In the genomic region with DNA sequence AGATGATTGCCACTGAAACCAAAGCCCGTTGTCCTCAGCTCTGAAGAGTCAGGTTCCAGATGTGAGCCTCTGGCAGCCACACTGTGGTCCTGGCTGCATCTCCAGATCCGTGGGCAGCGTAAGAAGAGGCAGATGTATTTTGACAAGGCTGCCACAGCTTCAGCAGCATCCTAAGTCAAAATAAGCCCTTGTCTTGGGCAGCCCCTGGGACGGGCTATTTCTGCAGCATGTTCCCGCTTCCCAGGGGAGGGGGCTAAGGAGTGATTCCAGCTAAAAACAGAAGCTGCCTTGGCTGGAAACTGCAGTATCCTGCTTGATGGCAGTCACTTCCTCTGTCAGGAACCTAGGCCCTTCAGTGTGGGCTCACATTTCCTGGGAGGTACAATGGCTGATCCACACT, we compare ENCODE assay signal across 20 mouse cellular contexts. TPM values are rescaled to one million over a fixed set of nuclear protein-coding genes. Genes with fewer than 3 reads are reported as not detected.
DNase-seq lines count a peak whose midpoint lies in the region; ATAC-seq lines count a peak whose summit lies in the region.
"Had no signal": no experiment of that assay in that cellular context is flagged by ENCODE, and none has a peak within 500 bp of the region (broad histone marks: within the 10 kb centered on the region; RNA-seq: fewer than 3 reads in every experiment).

No protein-coding gene starts in this region.

- peak overlapping the region; percentile 17 for H3K4me3 ChIP-seq in megakaryocyte, embryonic 14.5 days (replicated peaks)
- H3K4me3 ChIP-seq: embryonic facial prominence, embryonic 12.5 days; forebrain, embryonic 12.5 days; gastrocnemius, adult 2 months; heart, embryonic 12.5 days; hindbrain, embryonic 10.5 days had no signal

- H3K4me1 ChIP-seq in megakaryocyte, embryonic 14.5 days, result peaks cover 32% of the 10 kb centered on the region

- peaks cover 18% of the 10 kb centered on the region for H3K9me3 ChIP-seq in megakaryocyte, embryonic 14.5 days
- H3K9me3 ChIP-seq: embryonic facial prominence, embryonic 12.5 days; heart, embryonic 12.5 days had no signal

- peak; percentile 41; the same call in 1 of the 2 replicates for ATAC-seq in frontal cortex, adult (ENCODE audit: low TSS enrichment)
- no peak for ATAC-seq in megakaryocyte, adult 5-6 weeks (ENCODE audit: poor library complexity, severe bottlenecking)
- ATAC-seq: activated CD4-positive, CD25-positive, alpha-beta regulatory T cell, adult 4 months; forebrain, embryonic 16.5 days; Patski had no signal

- H3K27me3 ChIP-seq in megakaryocyte, embryonic 14.5 days (replicated peaks), result peaks cover 12% of the 10 kb centered on the region
- H3K27me3 ChIP-seq: embryonic facial prominence, embryonic 12.5 days; forebrain, embryonic 12.5 days; heart, embryonic 12.5 days; Patski had no signal

- no peaks in the 10 kb centered on the region for H3K36me3 ChIP-seq in megakaryocyte, embryonic 14.5 days (replicated peaks; ENCODE audit: low read length)
- H3K36me3 ChIP-seq: embryonic facial prominence, embryonic 12.5 days; forebrain, embryonic 12.5 days; heart, embryonic 12.5 days; hindbrain, embryonic 10.5 days had no signal

- DNase-seq in frontal cortex, postnatal 25 days (ENCODE audit: low spot score in 2 of 2), result no peak
- DNase-seq in right cerebral cortex, postnatal 10 days (ENCODE audit: low spot score in 2 of 2), result peak; percentile 63 to 78
- no peak for DNase-seq in right cerebral cortex, postnatal 25 days
- DNase-seq: adrenal gland, postnatal 14 days; cerebellum, adult 18-20 months; cerebellum, postnatal 10 days; embryo, embryonic 11 days; gastrocnemius, adult 2 months; gastrocnemius, postnatal 25 days had no signal

RNA-seq across cellular contexts. Expression of gene Cplx2, which starts 23.1 kb away (rescaled TPM):
- polyA plus RNA-seq in megakaryocyte, embryonic 14.5 days (2012; ENCODE audit: insufficient read depth, low replicate concordance), result 7.9 and 13.0 TPM in 2 replicates
- 0.05 TPM in 1 of 2 replicates, not detected in the other for total RNA-seq in megakaryocyte, adult 5-6 weeks (2015)
- total RNA-seq in megakaryocyte, adult 5-6 weeks (2017), result 0.04 TPM in 1 of 2 replicates, not detected in the other
- total RNA-seq: granulocyte monocyte progenitor cell, adult 5-6 weeks had no signal
- polyA plus RNA-seq: activated CD4-positive, CD25-positive, alpha-beta regulatory T cell, adult 4 months had no signal

Comparison
In these comparisons a context has a peak if more than half of its experiments do, and no peak if none do; other contexts are left out.
1. DNase-seq: peak in right cerebral cortex, postnatal 10 days (2 of 2); none in frontal cortex, postnatal 25 days (0 of 2) and right cerebral cortex, postnatal 25 days (single experiment).